8 mouse cellular contexts compared by ENCODE assay signal in genomic region chr11:84978113-84978512, GRCm38 (mm10). TPM values are rescaled to one million over a fixed set of nuclear protein-coding genes. Genes with fewer than 3 reads are reported as not detected.
DNase-seq lines count a peak whose midpoint lies in the region; ATAC-seq lines count a peak whose summit lies in the region.

No protein-coding gene starts in this region.

- no peak overlapping the region for H3K9ac ChIP-seq in forebrain, embryonic 14.5 days (ENCODE audit: low read length)
- H3K9ac ChIP-seq in forebrain, embryonic 13.5 days = no peak overlapping the region
- no peak overlapping the region for H3K9ac ChIP-seq in midbrain, embryonic 13.5 days (replicated peaks)

- H3K27ac ChIP-seq in forebrain, embryonic 14.5 days (ENCODE audit: low read depth, low read length) = no peak overlapping the region
- H3K27ac ChIP-seq in forebrain, embryonic 13.5 days = no peak overlapping the region
- no peak overlapping the region for H3K27ac ChIP-seq in midbrain, embryonic 10.5 days (replicated peaks)
- H3K27ac ChIP-seq in midbrain, embryonic 13.5 days = no peak overlapping the region

- no peaks in the 10 kb centered on the region for H3K4me1 ChIP-seq in forebrain, embryonic 14.5 days (ENCODE audit: control insufficient read depth, insufficient read depth, low read length)
- no peaks in the 10 kb centered on the region for H3K4me1 ChIP-seq in forebrain, embryonic 13.5 days
- H3K4me1 ChIP-seq in midbrain, embryonic 10.5 days = peaks cover 11% of the 10 kb centered on the region
- H3K4me1 ChIP-seq in midbrain, embryonic 13.5 days (replicated peaks) = 0 out of 2 replicates have a peak, but pooled peaks cover 3% of the 10 kb centered on the region

- no peaks in the 10 kb centered on the region for H3K36me3 ChIP-seq in forebrain, embryonic 14.5 days (ENCODE audit: control insufficient read depth, insufficient read depth, low read length)
- no peaks in the 10 kb centered on the region for H3K36me3 ChIP-seq in forebrain, embryonic 13.5 days (ENCODE audit: poor library complexity, severe bottlenecking)
- H3K36me3 ChIP-seq in midbrain, embryonic 10.5 days = no peaks in the 10 kb centered on the region
- peaks cover under 1% of the 10 kb centered on the region; the same call in 1 of the 2 replicates for H3K36me3 ChIP-seq in midbrain, embryonic 13.5 days

- no peak overlapping the region for H3K4me3 ChIP-seq in forebrain, embryonic 14.5 days (ENCODE audit: low read depth, low read length)
- H3K4me3 ChIP-seq in forebrain, embryonic 13.5 days = no peak overlapping the region
- H3K4me3 ChIP-seq in midbrain, embryonic 10.5 days = no peak overlapping the region
- no peak overlapping the region for H3K4me3 ChIP-seq in midbrain, embryonic 13.5 days (replicated peaks)

- ATAC-seq in forebrain, embryonic 14.5 days = no peak
- no peak for ATAC-seq in forebrain, embryonic 13.5 days
- ATAC-seq in midbrain, embryonic 13.5 days = no peak
- ATAC-seq in monocyte, adult 5-6 weeks (replicated peaks; ENCODE audit: insufficient number of reproducible peaks, low FRiP score, low TSS enrichment, poor library complexity, severe bottlenecking) = no peak

- WGBS in forebrain, embryonic 14.5 days = 48% methylated on average over 2 of the region's 2 CpGs
- WGBS in forebrain, embryonic 13.5 days = 50% methylated on average over 2 of the region's 2 CpGs
- WGBS in midbrain, embryonic 10.5 days = 47% methylated on average over 2 of the region's 2 CpGs
- 50% methylated on average over 2 of the region's 2 CpGs for WGBS in midbrain, embryonic 13.5 days

- H3K27me3 ChIP-seq in forebrain, embryonic 14.5 days (replicated peaks; ENCODE audit: control insufficient read depth, insufficient read depth, low read length) = no peaks in the 10 kb centered on the region
- H3K27me3 ChIP-seq in forebrain, embryonic 13.5 days = no peaks in the 10 kb centered on the region
- H3K27me3 ChIP-seq in midbrain, embryonic 10.5 days (ENCODE audit: low read depth, poor library complexity, severe bottlenecking) = no peaks in the 10 kb centered on the region
- H3K27me3 ChIP-seq in midbrain, embryonic 13.5 days = no peaks in the 10 kb centered on the region

- H3K4me2 ChIP-seq in forebrain, embryonic 14.5 days (ENCODE audit: low read length) = no peak overlapping the region
- no peak overlapping the region for H3K4me2 ChIP-seq in forebrain, embryonic 13.5 days
- H3K4me2 ChIP-seq in midbrain, embryonic 13.5 days (replicated peaks) = no peak overlapping the region

- peak; percentile 47 for DNase-seq in forebrain, embryonic 14.5 days (ENCODE audit: low spot score)
- DNase-seq in midbrain, embryonic 10.5 days (ENCODE audit: low spot score) = peak; percentile 67
- DNase-seq in c-Kit-positive CD71-positive TER-119-positive erythroid progenitor cells, embryonic 14.5 days (ENCODE audit: low spot score) = peak; percentile 39
- DNase-seq in layer of hippocampus, postnatal 10 days (ENCODE audit: low spot score in 2 of 2) = peak; percentile 59
- DNase-seq in testis, postnatal 14 days (ENCODE audit: low spot score) = peak; percentile 4

- H3K9me3 ChIP-seq in forebrain, embryonic 14.5 days (replicated peaks; ENCODE audit: control insufficient read depth, low read length) = no peaks in the 10 kb centered on the region
- H3K9me3 ChIP-seq in forebrain, embryonic 13.5 days (replicated peaks) = no peaks in the 10 kb centered on the region
- H3K9me3 ChIP-seq in midbrain, embryonic 10.5 days (replicated peaks) = no peaks in the 10 kb centered on the region
- no peaks in the 10 kb centered on the region for H3K9me3 ChIP-seq in midbrain, embryonic 13.5 days

RNA-seq across cellular contexts. Expression of gene Car4, which starts 20.5 kb away (rescaled TPM):
- polyA plus RNA-seq in forebrain, embryonic 14.5 days (2014; fragmentation: Nextera tagmentation; extraction: Ambion mirVana) = 2.7 and 3.8 TPM in 2 replicates
- 1.2 and 2.0 TPM in 2 replicates for polyA plus RNA-seq in forebrain, embryonic 13.5 days (2015; fragmentation: Nextera tagmentation; extraction: Ambion mirVana)
- polyA plus RNA-seq in midbrain, embryonic 10.5 days (2016; fragmentation: Nextera tagmentation; extraction: Ambion mirVana) = 9.3 and 16.8 TPM in 2 replicates
- 5.4 TPM in 2 replicates for polyA plus RNA-seq in midbrain, embryonic 13.5 days (2015; fragmentation: Nextera tagmentation; extraction: Ambion mirVana)
- total RNA-seq in layer of hippocampus, postnatal 10 days (2021) = 10 to 100 TPM; 56.8 to 63.0 TPM
- not detected in 3 replicates for total RNA-seq in monocyte, adult 5-6 weeks (2017)

Comparison
In these comparisons a context has a peak if more than half of its experiments do, and no peak if none do; other contexts are left out.
1. DNase-seq: peak in every context shown above with its lines; median percentile 67 in midbrain, embryonic 10.5 days; 59 in layer of hippocampus, postnatal 10 days; 47 in forebrain, embryonic 14.5 days; 39 in c-Kit-positive CD71-positive TER-119-positive erythroid progenitor cells, embryonic 14.5 days; 4 in testis, postnatal 14 days.